Mouse (Mus musculus) bone marrow, adult 2 months (tissue): ENCODE measurements at regions not wholly inside any gene's neighbourhood (a gene's known extent, or its start where the extent isn't known, plus 50 kb on each side); places are given as distances from the start of the nearest gene placed in this dataset.
"Not testable (repeated sequence)": the region's sequence is repeated elsewhere in the genome, so short reads cannot be mapped to it uniquely, and the experiment has no call there.

Experiments
- H3K27ac ChIP-seq: fragments of 200-500 bp; 2 replicates; pipeline ENCODE4 v1.5.1; 2012; ENCODE audit warnings: low read depth, mild to moderate bottlenecking, control low read depth, inconsistent platforms, low read length; ENCODE audit not compliant: control insufficient read depth, poor library complexity, insufficient read depth
- H3K4me1 ChIP-seq: fragments of 200-500 bp; 2 replicates; pipeline ENCODE4 v1.6.1; 2011; ENCODE audit warnings: low read length; ENCODE audit not compliant: control insufficient read depth, insufficient read depth
- H3K4me3 ChIP-seq: fragments of 200-500 bp; replicated peaks from 2 replicates; pipeline ENCODE3; 2011; ENCODE audit warnings: mild to moderate bottlenecking, low read depth, low read length, control low read depth; ENCODE audit not compliant: control insufficient read depth
- CTCF ChIP-seq: fragments of 200-500 bp; IDR thresholded peaks from 2 replicates; pipeline ENCODE4 v1.5.1; 2011; ENCODE audit warnings: low read length, control low read depth; ENCODE audit not compliant: control insufficient read depth, insufficient read depth
- POLR2A ChIP-seq: fragments of 200-500 bp; IDR thresholded peaks from 2 replicates; pipeline ENCODE4 v1.6.1; 2011; ENCODE audit warnings: low read depth, mild to moderate bottlenecking, control low read depth, low read length, borderline replicate concordance; ENCODE audit not compliant: control insufficient read depth
- WGBS: fragments of 180-500 bp; shearing (Covaris S2); methylation state at CpG from one replicate; pipeline ENCODE4 v1.1.7; 2018; 5-methylcytosine and 5-hydroxymethylcytosine counted together

DNA sequence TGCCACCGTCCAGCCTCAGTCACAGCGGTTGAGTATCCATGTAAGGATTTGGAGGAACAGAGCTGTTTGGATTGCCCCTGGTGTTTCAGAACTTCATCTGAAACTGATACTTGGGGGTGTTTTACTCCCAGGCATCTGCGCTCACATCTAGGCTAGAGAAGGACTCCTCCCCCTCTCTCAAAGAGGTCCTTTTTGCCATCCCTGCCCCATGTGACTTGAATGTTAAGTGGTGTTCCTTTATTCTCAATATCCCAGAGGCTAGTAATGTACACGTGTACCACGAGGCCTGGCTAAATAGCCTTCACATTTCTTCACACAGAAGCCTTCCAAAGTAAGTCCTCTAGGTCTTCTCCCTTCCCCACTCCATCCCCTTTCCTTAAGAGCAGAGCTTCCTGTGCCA lies 280.0 kb downstream of the Etnk1 start:
- WGBS, result 89% methylated on average over 5 of the region's 5 CpGs
- TF ChIP-seq CTCF (no peak), POLR2A (no peak)
- H3K27ac ChIP-seq, result no peak overlapping the region

DNA sequence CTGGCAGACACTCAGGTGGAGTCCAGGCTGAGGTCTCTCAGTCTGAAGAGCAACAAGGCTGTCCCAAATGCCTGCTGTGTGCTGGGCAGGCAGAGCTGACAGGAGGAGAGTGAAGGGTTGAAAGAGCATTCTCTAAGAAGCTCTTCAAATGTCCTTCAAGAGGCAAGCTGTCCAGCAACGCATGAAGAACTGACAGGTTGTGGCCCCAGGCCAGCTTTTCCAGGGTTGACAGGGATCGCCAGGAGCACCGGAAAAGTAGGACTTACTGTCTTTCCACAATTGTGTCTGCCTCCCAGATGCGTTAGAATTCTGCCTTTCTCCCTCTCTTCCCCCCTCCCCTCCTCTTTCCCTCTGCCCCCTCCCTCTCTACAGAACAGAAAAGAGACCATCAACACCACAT lies 282.1 kb downstream of the Etnk1 start:
- 81% methylated on average over 4 of the region's 4 CpGs for WGBS
- no peaks in the 10 kb centered on the region; the same call in 1 of the 2 replicates for H3K4me1 ChIP-seq
- no peak for TF ChIP-seq CTCF
- no peak for TF ChIP-seq POLR2A
- no peak overlapping the region for H3K27ac ChIP-seq
- H3K4me3 ChIP-seq, result no peak overlapping the region

More for the DNA sequence above, 280.0 kb downstream of the Etnk1 start:
- H3K4me1 ChIP-seq, result no peaks in the 10 kb centered on the region; the same call in 1 of the 2 replicates
- H3K4me3 ChIP-seq, result no peak overlapping the region

DNA sequence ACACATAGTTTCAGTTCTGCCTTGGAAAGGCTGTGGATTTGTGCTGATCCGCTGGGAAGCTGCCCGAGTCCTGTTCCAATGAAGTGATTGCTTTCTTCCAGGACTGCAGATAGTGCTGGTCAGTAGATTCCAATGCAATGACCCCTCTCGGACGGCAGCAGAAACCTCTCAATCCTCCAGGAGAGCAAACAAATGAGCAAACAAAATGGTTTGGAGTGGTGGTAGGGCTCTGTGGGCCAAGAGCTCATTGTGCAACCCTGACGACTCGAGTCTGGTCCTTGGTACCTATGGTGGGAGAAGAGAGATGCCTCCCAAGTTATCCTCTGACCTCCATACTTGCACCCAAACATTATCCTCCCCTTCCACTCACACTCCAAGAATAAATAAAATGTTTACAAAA lies 284.8 kb downstream of the Etnk1 start:
- no peaks in the 10 kb centered on the region for H3K4me1 ChIP-seq
- H3K4me3 ChIP-seq, result no peak overlapping the region
- H3K27ac ChIP-seq, result no peak overlapping the region
- no peak for TF ChIP-seq POLR2A
- TF ChIP-seq CTCF, result no peak
- WGBS, result 84% methylated on average over 6 of the region's 6 CpGs

DNA sequence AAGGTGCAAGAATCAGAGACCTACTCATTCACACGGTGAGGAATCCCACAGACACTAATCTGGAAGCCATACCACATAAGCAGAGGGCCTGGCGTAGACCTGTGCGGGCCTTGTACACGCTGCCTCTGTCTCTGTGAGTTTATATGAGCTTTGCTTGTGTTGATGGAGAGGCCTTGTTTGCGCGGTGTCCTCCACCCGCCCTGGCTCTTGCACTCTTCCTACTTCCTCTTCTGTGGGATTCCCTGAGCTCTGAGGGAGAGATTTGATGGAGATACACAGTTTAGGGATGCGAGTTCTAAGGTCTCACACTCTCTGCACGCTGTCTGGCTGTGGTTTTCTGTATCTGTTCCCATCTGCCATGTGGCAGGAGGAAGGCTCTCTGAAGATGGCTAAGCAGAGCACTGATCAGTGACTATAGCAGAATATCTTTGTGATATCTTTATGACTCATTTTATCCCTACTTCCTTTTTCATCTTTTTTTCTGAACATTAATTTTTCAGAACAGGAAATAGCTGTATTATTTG lies 287.7 kb downstream of the Etnk1 start:
- no peak for TF ChIP-seq POLR2A
- no peak for TF ChIP-seq CTCF
- Histone ChIP-seq H3K27ac (no peak overlapping the region), H3K4me3 (no peak overlapping the region), H3K4me1 (no peaks in the 10 kb centered on the region)
- WGBS, result 69% methylated on average over 9 of the region's 9 CpGs

DNA sequence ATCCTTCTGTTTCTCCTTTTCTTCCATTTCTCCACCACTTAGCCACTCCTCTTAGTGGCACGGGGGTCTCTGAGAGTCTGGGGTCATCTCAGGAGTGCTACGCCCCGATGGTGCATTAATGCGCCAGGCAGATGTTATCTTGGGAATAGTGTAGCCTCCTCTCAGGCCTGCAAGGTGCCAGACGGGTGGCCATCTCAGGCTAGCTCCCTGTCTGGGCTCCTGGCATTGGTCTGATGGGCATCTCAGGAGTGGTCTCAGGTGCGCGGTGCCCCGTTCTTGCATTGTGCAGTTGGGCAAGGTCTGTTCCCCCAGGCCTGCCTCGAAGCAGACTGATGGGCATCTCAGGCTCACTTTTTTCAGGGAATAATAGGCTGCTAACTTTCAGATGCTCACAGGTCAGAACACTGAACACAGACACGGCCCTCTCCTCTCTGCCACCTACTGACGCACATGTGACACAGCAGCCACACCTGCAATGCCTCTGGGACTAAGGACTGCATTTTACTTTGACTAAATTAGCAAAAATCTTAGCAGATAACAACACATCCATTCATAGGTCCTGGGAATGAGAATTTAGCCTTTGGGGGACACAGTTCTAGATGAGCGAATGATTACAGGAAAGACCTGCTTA lies 298.0 kb downstream of the Etnk1 start:
- 64% methylated on average over 12 of the region's 12 CpGs for WGBS
- Histone ChIP-seq H3K27ac (no peak overlapping the region), H3K4me3 (no peak overlapping the region), H3K4me1 (no peaks in the 10 kb centered on the region)
- TF ChIP-seq POLR2A, result no peak
- TF ChIP-seq CTCF, result peak; percentile 55

DNA sequence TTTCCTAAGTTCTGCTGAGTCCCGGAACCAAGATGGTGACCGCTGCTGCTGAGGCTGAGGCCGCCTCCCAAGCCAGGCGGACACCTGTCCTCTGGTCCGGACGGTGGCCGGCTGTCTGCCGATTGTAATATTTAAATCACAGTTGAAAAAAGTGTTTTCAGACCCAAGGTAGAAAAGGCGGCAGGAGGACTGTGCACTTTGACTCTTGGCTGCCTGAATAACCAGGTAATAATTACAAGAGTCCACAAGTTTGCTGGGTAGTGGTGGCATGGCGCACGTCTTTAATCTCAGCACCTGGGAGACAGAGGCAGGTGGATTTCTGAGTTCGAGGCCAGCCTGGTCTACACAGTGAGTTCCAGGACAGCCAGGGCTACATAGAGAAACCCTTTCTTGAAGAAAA lies 305.7 kb downstream of the Etnk1 start:
- H3K4me1 ChIP-seq, H3K27ac ChIP-seq, H3K4me3 ChIP-seq: not testable (repeated sequence)
- 89% methylated on average over 12 of the region's 12 CpGs for WGBS

DNA sequence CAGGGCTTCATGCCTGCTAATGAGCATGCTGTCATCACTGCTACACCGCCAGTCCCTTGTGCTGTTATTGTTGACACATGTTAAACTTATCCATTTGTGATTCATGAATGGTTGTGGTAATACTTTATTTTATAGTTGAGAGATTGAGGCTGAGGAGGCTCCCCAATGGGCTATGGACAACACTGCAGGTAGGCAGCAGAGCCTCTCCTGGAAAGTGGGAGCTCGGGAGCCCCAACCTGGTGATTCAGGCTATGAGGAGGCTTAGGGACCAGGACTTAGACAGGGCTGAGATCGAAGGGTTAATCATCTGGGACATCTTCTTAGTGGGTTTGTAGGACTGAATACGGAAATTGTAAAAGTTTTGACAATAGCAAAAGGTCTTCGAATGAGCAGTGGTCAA lies 307.4 kb downstream of the Etnk1 start:
- WGBS, result 84% methylated on average over 5 of the region's 5 CpGs
- Histone ChIP-seq H3K4me1 (no peaks in the 10 kb centered on the region), H3K27ac (no peak overlapping the region), H3K4me3 (no peak overlapping the region)
- TF ChIP-seq CTCF (no peak), POLR2A (no peak)

DNA sequence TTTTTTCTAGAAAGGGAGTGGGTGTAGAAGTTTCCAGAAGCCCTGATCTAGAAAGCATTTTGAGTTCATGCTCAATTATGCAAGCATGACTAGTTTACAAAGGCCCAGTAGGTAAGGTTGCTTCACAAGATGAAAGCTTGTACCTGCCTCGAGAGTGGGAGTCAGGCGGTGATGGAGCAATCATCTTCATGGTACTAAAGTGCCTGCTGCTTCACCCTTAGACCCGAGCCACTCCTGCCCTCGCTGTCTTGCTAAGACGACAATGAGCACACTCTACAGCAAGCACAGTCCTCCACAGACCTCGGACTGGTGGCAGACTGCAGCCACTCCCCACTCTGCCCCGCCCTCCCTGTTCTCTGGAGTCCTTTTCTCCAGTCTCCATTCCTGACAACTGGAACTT lies 308.3 kb downstream of the Etnk1 start:
- no peaks in the 10 kb centered on the region for H3K4me1 ChIP-seq
- no peak for TF ChIP-seq POLR2A
- TF ChIP-seq CTCF, result no peak
- 75% methylated on average over 7 of the region's 7 CpGs for WGBS
- no peak overlapping the region for H3K27ac ChIP-seq
- no peak overlapping the region for H3K4me3 ChIP-seq

DNA sequence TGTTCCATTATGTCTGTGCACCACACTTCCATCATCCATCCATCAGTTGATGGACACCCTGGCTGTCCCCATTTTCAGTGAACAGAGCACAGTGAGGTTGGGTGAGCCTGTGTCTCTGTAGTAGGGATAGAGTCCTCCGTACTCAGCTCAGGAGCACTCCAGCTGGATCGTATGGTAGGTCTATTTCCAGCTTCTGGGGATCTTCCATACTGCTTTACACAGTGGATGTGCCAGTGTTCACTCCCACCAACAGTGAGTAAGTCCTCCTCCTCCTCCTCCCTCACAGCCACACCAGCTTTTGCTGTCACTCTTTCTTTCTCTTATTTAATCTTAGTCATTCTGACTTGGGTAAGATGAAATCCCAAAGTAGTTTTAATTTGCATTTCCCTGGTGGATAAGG lies 310.4 kb downstream of the Etnk1 start:
- TF ChIP-seq CTCF (no peak), POLR2A (no peak)
- no peak overlapping the region for H3K27ac ChIP-seq
- 93% methylated on average over 2 of the region's 2 CpGs for WGBS
- no peak overlapping the region for H3K4me3 ChIP-seq
- no peaks in the 10 kb centered on the region for H3K4me1 ChIP-seq
